Mouse (Mus musculus) cerebellum, adult 9-11 months (tissue): Measurements from ENCODE around the gene Cybrd1.

ENCODE experiments used
- DNase-seq: peaks from one replicate; pipeline ENCODE4 v3.0.0; 2022

Cybrd1 gene

DNA sequence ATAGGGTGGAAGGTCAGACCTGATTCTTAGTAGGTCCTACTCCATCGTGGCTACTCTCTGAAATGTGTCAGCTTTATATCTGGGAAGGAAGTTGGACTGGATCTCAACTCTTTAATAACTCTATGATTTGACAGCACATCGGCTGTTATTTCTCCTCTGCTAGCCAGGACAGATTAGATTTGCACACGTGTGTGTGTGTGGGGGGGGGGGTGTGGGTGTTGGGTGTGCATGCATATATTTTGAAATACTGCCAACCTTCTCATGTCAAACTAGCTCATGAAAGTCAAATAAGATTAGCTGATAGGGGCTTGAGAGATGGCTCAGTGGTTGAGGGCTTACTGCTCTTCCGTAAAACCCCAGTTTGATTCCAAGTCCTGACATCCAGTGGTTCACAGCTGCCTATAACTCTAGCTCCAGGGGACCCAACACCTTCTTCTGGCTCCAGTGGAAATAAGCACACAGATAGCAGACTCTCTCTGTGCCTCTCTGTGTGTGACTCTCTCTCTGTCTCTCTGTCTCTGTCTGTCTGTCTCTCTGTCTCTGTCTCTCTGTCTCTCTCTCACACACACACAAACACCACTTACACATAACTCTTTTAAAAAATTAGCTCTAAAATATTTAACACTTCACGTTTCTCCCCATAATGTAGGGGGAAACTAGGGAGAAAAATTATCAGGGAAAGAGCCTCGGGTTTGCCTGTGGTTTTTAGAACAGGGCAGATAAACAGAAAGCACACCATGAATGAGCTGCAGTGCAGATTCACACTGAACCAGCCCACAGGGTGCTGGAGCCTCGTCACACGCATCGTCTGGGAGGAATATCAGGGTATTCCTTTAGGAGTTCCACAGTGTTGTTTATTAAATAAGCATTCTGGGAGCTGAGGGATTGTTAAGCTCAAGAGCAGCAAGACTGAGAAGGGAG, 58.9 kb downstream of the Cybrd1 start:
- DNase-seq, result no peak

DNA sequence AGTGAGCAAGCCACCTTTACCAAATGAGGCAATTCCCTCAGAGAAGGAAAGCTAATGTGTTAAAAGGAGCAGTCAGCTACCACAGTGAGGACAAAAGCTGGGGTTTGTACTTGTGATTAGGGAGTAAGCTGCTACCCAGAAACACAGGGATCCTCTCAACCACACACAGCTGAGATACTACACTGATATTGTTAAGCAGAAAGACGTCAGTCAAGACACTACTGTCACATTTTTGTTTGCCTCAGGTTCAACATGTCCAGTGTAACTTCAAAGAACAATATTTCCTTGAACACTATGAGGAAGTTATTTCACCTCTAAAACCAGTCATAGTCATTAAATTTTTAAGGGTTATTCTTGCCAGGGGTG, 59.5 kb downstream of the Cybrd1 start:
- DNase-seq, result no peak

DNA sequence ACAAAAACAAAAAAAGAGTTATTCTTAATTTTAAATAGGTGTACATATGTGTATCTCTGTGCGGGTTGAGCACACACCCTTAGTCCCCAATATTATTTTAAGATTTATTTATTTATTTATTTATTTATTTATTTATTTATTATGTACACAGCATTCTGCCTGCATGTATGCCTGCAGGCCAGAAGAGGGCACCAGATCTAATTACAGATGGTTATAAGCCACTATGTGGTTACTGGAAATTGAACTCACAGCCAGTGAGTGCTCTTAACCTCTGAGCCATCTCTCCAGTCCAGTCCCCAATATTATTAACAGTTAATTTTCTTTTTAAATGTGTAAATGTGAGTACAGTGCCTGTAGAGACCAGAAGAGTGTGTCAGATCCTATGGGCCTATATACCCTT, 60.0 kb downstream of the Cybrd1 start:
- DNase-seq, result no peak

DNA sequence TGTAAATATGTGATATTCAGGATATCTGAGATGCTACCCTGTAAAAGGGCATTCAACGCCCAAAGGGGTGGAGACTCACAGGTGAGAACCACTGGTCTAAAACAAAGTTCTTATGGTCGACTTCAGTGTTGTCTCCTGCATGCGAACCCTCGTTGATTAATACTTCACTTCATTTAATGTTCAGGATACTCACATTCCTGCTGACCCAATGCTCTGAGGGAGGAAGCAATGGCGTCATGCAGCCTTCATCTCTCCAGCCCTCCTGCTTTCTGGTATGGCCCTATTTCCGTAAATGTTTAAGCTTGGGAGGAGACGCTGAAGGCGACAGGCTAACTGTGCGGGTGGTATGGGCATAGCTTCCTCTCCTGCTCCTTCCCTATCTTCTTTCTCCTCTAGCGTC, 62.0 kb downstream of the Cybrd1 start:
- DNase-seq, result no peak

DNA sequence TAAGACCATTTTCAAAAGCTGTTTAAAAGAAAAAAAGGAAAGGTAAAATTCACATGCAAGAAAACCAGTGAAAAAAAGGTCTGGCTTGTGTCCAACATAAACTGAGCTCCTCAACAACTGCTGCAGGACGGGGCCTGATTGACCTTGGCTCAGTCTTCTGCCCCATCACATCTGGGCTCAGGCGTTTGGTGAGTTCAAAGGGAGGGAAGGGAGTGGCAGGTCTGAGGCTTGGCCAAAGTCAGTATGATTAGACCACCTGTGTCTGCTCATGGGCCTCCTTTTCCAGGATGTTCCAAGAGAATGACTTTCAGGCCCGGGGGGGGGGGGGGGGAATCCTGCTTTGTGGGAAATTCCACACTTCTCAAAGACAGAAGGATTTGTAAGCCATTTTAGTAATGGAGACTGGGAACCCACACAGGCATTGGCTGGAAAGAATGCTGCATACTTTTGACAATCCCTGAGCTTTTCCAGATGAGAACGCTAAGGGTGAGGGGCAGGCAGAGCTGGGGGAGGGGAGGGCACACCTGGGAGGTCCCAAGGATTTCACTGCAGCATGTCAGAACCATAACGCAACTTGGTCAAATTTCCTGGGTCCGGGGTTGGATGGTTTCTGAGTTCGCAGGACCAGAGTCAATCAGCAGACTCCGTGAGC, 63.0 kb downstream of the Cybrd1 start:
- no peak for DNase-seq

DNA sequence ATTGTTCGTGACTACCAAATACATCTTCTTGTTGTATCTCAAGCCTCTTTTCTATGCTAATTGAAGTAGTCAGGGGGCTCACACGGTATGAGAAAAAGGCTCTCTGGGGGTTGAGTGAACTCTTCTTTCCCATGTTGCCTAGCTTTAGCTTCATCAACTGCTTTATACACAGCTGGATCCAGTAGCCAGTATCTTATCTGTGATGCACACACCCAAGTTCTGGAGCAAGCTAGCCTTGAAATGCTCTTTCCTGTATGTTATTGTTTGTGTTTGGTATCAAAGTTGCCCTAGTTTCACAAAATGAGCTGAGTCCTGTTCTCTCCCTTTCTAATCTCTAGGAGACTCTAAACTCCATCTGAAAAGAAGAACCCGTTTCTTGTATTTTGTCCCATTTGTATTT, 70.2 kb downstream of the Cybrd1 start:
- DNase-seq, result no peak

DNA sequence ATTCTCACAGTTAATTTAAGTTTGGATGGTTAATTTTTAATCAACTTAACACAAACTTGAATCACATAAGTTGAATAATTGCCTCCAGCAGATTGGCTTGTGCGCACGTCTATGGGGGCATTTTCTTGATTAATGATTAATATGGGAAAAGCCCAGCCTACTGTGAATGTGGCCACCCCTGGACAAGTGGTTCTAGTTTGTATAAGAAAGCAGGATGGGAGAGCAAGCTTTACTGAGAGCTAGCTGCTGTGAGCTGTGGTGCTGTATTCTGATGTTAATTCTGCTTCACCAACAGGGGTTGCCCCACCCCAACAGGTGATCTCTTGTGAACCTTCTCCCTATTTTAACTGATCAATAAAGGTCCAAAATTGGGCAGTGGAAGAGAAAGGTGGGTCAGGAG, 71.1 kb downstream of the Cybrd1 start:
- no peak for DNase-seq

DNA sequence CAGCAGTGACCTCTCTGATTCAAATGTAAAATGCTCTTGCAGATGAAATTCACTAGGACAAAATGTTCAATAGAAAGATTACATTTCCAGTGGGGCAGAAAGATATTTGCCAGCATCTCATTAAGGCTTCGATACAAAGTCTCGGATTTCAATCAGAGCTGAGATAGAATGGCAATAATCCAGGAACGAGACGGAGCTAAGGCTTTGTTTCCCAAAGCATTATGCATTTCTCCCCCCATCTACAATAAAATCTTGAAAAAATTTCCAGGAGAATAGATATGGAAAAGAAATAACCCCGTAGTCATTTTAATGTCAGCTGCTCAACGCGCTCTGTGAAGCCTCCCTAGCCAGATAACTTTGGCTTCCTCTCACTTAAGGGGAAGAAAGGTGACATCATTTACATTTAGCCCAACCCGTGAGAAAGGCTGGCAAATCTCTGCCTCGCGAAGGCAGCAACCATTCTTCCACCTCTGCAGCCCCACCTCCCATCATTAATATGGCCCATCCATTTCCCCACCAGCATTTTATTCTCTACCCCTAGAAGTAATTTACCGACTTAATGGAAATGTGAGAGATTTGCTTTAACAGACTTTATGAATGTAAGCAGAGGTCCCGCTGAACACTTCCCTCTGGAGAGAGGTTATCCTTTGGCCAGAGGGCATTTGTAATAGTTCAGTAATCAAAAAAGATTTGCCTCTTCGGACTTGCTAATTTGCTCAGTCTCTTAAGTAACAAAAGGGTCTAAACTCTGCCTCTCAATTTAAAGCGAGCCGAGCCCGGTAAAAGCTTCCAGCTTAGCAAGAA, 73.9 kb downstream of the Cybrd1 start:
- DNase-seq, result no peak

DNA sequence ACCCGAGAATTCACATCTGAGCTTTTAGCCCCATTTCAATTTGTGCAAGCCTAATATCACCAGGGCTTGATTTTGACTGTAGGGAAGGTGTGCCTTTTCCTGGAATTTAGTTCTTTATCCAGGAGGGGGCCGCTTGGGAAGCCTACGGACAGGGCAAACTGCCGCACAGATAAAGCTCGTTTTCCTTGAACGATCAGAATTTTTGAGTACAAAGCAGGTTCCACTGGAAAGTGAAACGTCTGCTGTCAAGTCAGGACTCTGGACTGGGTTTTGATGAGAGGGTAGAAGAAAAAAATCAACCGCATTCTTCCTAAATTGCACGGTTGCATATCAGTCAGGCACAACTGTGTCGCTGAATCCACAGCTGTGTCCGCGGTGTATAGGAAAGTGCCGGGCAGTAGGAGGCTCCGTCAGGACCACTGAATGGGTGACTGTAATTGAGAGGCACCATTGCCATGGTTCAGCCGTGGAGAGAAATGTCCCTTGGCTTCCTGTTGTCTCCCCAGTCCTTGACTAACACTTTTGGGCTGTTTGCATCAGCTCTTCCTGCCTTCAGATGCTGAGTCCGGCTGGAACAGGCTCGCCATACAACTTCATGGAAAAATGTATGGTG, 74.6 kb downstream of the Cybrd1 start:
- DNase-seq, result no peak
